In the genomic region with DNA sequence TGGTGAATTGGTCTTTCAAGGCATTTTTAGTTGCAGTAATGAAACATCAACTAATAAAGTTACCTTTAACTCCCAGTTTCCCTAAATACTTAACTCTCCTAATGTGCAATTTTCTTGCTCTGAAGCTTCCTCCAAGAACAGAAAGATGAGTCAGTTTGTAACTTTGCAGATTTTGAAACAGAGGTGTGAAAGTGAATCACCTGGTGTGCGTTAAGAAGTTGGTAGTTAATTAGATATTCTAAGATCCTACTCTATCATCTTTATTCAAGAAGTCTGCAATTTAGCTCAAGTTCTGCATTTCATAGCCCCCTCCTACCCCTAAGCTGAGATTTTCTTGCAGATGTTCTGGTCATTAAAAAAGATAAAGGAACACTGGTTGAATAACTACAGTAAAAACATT, we compare ENCODE assay signal across 22 mouse cellular contexts.
"Had no signal": no experiment of that assay in that cellular context is flagged by ENCODE, and none has a peak within 500 bp of the region (broad histone marks: within the 10 kb centered on the region; RNA-seq: fewer than 3 reads in every experiment).

No protein-coding gene starts in this region.

- DNase-seq: heart, postnatal 10 days; heart, postnatal 14 days; heart, postnatal 36 days; heart, postnatal 4 days; kidney, adult 11 months; kidney, adult 18-20 months; kidney, adult 2 months; kidney, adult 8-10 months; kidney, adult 9 months; kidney, postnatal 10 days; kidney, postnatal 14 days; kidney, postnatal 25 days; kidney, postnatal 36 days; kidney, postnatal 4 days; layer of hippocampus, adult 9-11 months; layer of hippocampus, postnatal 36 days had no signal

- ATAC-seq: hindbrain, embryonic 16.5 days; hindbrain, postnatal 0 days; inflammation-experienced regulatory T-cells, adult 6 months; intestine, embryonic 15.5 days; intestine, embryonic 16.5 days; intestine, postnatal 0 days had no signal
